Comparison of ENCODE assay signal across 11 mouse cellular contexts in genomic region chr2:173425754-173426153, GRCm38 (mm10).
"Had no signal": no experiment of that assay in that cellular context is flagged by ENCODE, and none has a peak within 500 bp of the region (broad histone marks: within the 10 kb centered on the region; RNA-seq: fewer than 3 reads in every experiment).

No protein-coding gene starts in this region.

- H3K4me2 ChIP-seq: limb, embryonic 13.5 days; liver, embryonic 11.5 days; liver, embryonic 15.5 days; lung, embryonic 14.5 days; midbrain, embryonic 11.5 days; stomach, embryonic 15.5 days had no signal

- H3K4me3 ChIP-seq: limb, embryonic 13.5 days; liver, embryonic 15.5 days; stomach, embryonic 15.5 days had no signal

- H3K9ac ChIP-seq: limb, embryonic 13.5 days; liver, embryonic 15.5 days; lung, embryonic 14.5 days; stomach, embryonic 15.5 days had no signal

- DNase-seq: kidney, adult 11 months; kidney, postnatal 10 days; lung, embryonic 14.5 days; lung, postnatal 10 days; lung, postnatal 4 days; right cerebral cortex, postnatal 14 days had no signal

- H3K27me3 ChIP-seq: limb, embryonic 13.5 days; liver, embryonic 15.5 days; stomach, embryonic 15.5 days had no signal

- H3K36me3 ChIP-seq: limb, embryonic 13.5 days; liver, embryonic 15.5 days; stomach, embryonic 15.5 days had no signal

- H3K4me1 ChIP-seq: liver, embryonic 15.5 days had no signal

- H3K27ac ChIP-seq: limb, embryonic 13.5 days; liver, embryonic 15.5 days; stomach, embryonic 15.5 days had no signal

- H3K9me3 ChIP-seq: limb, embryonic 13.5 days; liver, embryonic 15.5 days; stomach, embryonic 15.5 days had no signal
